Mouse (Mus musculus) E14TG2a.4 (cell line): ENCODE measurements at regions not wholly inside any gene's neighbourhood (a gene's known extent, or its start where the extent isn't known, plus 50 kb on each side); places are given as distances from the start of the nearest gene placed in this dataset.

Experiments
- CTCF ChIP-seq: conservative IDR thresholded peaks from 2 replicates; pipeline ENCODE4 v1.5.1; 2014; ENCODE audit warnings: low read length
- NANOG ChIP-seq: IDR thresholded peaks from 2 replicates; pipeline ENCODE4 v1.6.1; 2014; ENCODE audit warnings: borderline replicate concordance, low read length, mixed read lengths

GRCm38 (mm10) chr13:114742534-114742933 lies 75.5 kb upstream of the Mocs2 start:
- TF ChIP-seq CTCF = no peak
- no peak for TF ChIP-seq NANOG
